Mouse (Mus musculus): ENCODE measurements around the gene Gcg.

Gcg gene

GRCm38 (mm10) chr2:62483550-62483949, at the start of gene Gcg:
Gene Gcg (minus strand): TSS chr2:62483650.
- DNase-seq = no peak

DNA sequence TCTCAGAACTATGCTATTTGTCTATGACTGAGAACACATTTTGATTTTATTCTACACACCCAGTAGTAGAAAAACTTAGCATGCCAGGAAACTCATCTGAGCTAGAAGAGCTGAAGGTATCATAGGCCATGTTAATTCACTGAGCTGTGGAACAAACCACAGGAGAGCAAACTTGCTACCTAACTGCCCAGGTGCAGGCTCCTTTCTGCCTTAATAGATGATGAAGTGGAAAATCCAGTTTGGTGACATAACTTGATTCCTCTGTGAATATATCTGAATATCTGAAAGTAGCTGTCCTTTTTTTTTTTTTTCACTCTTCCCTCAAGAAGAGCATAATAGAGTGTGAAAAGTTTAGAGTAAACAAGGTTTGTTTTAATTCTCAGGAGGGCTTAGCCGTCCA, 47.6 kb upstream of the Gcg start:
- DNase-seq = no peak

- no peak for DNase-seq
These were observed 42.9 kb upstream of the Gcg start for GRCm38 (mm10) chr2:62526399-62526798.

DNA sequence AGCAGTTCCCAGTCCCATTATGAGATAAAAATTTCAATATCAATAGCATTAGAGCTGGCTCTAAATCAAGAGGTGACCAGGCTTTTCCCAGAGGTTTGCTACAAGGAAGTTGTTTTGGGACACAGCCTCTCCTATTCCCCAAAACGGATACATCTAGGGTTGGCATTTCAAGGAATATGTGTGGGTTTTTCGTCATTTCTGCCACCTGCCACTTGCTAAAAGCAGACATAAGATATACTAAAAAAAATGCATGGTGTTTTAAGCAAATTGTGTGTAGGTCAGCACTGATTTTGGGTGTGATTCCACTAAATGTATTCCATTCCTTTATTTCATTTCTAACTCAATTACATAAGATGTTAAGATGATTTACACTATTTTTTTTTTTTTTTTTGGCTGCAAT, 34.3 kb upstream of the Gcg start:
- no peak for DNase-seq

GRCm38 (mm10) chr2:62514477-62514876, 31.0 kb upstream of the Gcg start:
- DNase-seq = peak in 1 of 2 experiments; percentile 7

- peak; percentile 87 to 89 for DNase-seq
These were observed 30.0 kb upstream of the Gcg start for GRCm38 (mm10) chr2:62513477-62513876.

DNA sequence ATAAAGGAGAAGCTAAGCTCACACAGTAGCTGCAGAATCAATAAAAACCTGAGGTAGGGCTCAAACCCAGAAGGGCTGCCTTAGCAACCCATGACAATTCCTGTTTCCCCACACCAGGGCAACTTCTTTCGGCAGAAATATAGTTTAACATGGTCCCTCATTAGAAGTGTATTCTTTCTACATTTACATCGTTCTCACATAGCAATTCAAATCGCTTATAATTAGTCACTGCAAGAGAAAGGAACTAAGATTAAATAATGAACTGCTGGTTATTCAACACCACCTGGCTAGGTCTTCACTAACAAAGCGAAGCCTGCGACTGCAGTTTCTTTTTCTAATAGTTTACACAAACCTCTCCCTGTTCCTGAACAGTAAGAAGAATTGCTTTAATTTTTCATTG, 23.7 kb upstream of the Gcg start:
- DNase-seq = no peak

DNA sequence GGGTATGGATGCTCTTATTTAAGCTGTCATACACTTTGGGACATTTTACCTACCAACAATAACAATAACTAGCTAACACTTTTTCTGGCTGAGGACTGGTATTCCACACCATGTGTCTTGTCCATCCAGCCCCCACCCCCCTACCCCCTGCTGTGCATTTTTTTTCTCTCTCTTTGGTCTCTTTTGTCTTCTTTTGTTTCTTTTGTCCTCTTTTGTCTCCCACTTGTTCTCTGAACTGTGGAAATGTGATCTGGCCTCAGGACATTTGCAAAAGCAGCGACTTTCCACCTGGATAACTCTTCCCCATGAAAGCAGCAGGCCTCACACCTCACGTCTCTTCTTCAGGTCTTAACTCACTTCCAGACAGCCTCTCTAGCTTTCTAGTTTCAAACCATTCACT, 23.0 kb upstream of the Gcg start:
- DNase-seq = no peak

- no peak for DNase-seq
These were observed 20.9 kb upstream of the Gcg start for GRCm38 (mm10) chr2:62504269-62504796.

DNA sequence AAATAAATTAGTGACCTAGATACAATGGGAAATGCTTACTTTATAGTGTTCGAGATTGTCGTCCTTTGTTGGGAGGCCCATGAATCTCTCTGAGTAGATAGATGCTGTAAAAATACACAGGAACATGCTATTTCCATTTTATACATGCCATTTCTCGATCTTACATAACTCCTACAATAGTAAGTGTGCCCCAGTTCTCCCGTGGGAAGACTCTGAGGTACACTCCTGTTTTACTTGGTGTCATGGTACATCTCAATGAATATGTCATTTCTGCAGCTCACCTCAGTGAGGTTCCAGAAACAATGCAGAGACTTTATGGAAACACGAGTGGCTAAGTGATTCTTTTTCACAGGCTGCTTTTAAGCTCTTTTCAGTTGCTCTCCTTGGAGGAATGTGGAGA, 19.9 kb upstream of the Gcg start:
- no peak for DNase-seq

DNA sequence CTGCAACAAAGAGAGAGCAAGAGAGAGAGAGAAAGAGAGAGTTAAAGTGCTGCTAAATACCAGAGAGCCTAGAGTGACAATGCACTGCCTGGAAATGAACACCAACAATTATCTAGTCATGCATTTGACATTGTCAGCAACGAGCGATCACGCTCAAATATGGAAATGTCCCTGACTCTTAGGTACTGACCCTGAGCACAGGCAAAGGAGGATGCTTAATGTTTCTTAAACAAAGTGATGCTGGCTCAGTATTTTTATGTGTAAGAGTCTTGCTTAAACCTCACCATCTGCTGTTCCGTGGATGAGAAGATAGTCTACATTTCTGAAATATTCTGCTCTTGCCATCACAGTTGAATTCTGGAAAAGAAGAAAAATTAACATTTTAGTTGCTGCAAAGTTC, 19.1 kb upstream of the Gcg start:
- DNase-seq = no peak

DNA sequence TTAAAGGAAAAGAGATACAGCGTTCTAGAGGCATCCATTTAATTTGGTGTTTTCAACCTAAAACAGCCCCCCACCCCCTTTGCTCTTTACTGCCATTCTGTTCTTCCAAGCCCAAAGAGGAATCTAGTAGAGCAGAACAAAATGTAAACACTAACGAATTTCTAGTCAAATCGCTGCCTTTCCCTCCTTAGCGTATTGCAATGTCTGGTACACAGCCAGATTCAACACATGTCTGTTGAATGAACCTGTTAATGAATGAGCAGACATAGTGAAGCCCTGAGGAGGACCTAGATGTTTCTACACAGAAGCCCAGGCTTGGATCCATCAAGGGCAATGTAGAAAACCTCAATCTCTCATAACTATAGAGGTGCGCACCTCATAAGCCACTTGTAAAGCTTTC, 15.4 kb upstream of the Gcg start:
- DNase-seq = no peak

GRCm38 (mm10) chr2:62498086-62498485, 14.6 kb upstream of the Gcg start:
- no peak for DNase-seq

DNA sequence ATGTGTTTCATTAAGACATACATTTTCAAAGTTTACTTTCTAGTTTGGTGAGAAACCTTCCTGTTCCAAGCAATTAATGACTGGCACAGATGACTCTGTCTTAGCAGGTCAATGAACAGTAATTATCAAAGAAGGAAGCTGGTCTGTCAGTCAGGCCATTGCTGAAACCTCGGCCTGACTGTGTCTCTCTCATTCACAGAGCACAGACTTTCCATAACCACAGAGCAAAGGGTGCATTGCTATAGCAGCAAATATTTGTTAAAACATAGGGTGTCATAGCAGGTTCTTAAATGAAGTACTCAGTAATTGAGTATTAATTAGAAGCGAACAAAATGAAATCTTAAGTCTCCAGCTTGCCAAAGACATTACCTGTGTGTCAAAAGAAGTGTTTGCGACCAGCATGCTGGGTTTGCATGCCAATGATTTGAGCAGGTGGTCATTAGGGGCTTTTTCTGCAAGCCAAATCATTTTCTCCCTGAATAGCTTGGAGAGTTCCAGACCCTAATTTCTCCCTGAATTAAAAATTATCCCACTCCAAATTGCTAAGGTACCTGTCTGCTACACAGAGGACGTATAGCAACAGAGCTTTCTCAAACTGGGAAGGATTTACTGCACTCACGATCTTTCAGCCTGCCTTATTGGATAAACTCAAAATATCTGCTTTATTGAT, 14.0 kb upstream of the Gcg start:
- DNase-seq = peak in 1 of 2 experiments; percentile 9

GRCm38 (mm10) chr2:62495407-62495806, 12.0 kb upstream of the Gcg start:
- DNase-seq = no peak

DNA sequence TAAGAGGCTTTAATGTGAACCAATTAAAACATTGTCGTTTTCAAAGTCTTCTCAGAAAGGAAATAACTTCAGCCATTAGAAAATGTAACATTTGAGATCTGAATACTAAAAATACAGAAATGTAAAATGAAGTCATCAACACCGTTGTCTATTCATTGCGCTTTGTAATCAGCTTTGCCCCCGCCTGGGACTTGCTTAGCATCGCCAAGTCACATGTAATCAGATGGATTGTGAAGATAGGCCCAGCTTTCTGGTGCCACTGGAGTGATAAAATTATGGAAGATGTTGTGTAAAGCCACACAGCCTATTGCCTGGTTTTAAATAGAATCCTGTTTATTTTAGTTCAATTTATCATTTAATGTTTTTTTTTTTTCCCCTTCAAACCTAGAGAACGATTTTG, 6.4 kb upstream of the Gcg start:
- no peak for DNase-seq

DNA sequence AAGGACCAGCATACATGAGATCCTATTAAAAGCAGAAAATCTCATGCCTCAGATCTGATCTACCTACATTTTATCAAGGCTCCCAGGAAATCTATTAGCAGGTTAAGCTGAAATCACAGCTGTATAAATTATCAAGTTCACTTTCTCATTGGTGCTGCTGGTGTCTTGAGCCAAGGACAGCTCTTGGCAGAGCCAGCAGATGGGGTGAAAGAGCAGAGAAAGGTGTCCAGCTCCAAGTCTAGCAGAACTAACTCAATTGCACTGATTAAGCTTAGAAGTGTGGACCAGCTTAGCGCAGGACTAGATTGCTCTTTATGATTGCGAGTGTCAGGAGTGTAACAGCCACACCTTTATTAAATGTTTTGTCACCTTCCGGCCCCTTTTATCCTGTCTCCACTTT, 1.5 kb upstream of the Gcg start:
- no peak for DNase-seq

GRCm38 (mm10) chr2:62480285-62481198, 2.9 kb downstream of the Gcg start:
- DNase-seq = no peak

DNA sequence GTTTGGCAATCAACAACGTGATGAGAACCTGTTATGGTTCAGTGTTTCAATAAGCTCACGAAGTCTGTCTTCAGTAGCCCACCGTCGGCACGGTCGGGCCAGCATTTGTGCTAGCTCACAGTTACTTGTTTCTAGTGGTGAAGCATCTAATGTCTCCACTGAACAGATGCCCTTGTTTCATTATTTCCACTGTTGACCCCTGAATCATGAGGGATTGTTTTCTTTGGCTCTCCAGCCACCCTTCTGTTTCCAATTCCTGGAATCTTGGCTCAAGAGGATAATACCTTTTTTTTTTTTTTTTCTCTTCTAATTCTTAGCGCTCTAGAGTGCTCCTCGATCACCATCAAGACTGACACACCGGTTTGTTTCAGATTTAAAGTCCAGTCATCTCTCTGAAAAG, 13.9 kb downstream of the Gcg start:
- DNase-seq = peak in 1 of 2 experiments; percentile 4

- no peak for DNase-seq
These were observed 20.2 kb downstream of the Gcg start for GRCm38 (mm10) chr2:62463287-62463686.

GRCm38 (mm10) chr2:62462174-62462573, 21.3 kb downstream of the Gcg start:
- DNase-seq = no peak

DNA sequence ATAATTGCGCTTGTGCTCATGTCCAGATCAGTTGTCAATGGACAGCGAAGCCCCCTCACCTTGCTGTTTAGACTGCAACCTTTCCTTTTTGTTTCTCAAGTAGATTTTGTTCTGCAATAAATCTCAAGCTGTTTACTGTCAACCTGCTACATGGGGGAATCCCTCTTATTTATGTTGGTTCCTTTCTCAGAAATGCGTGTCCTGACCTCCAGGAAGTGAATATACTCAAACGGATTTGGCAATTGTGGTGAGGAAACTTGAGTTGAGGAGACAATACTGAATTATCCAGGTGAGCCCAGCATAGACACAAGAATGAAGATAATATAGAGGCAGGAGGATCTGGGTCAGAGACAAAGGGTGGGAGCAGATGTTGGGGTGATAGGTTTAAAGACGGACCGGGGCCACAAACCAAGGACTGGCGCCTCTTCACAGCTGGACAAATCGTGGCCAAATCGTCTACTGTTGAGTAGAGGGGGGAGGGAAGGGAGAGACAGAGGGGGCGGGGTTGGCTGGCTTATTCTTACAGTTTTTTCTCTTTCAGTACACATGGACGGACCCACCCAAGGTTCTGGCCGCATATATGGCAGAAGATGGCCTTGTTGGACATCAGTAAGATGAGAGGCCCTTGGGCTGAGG, 22.5 kb downstream of the Gcg start:
- no peak for DNase-seq

- DNase-seq = peak in 1 of 2 experiments; percentile 7
These were observed 23.2 kb downstream of the Gcg start for GRCm38 (mm10) chr2:62460231-62460710.
